Mouse (Mus musculus) layer of hippocampus, postnatal 36 days (tissue): ENCODE measurements at regions not wholly inside any gene's neighbourhood (a gene's known extent, or its start where the extent isn't known, plus 50 kb on each side); places are given as distances from the start of the nearest gene placed in this dataset.

ENCODE experiments used
- DNase-seq, 2 experiments: peaks; one replicate each; pipeline ENCODE4 v3.0.0; 2022

DNA sequence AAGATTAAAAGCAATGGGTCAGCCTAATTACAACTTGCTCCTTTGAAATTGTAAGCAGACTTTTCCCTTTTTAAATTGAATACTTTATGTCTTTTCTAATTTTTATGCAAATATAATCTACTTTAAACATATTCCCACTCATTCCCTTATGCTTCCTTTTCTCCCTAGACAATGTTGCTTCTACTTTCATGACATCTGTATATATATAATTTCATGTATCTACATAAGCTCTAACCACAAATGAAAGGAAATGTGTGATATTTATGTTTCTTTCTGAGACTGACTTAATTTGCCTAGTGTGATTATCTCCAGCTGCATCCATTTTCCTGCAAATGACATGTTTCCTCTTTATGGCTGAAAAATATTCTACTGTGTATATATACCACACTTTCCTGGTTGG, 77.9 kb upstream of the Nampt start:
- DNase-seq = no peak

DNA sequence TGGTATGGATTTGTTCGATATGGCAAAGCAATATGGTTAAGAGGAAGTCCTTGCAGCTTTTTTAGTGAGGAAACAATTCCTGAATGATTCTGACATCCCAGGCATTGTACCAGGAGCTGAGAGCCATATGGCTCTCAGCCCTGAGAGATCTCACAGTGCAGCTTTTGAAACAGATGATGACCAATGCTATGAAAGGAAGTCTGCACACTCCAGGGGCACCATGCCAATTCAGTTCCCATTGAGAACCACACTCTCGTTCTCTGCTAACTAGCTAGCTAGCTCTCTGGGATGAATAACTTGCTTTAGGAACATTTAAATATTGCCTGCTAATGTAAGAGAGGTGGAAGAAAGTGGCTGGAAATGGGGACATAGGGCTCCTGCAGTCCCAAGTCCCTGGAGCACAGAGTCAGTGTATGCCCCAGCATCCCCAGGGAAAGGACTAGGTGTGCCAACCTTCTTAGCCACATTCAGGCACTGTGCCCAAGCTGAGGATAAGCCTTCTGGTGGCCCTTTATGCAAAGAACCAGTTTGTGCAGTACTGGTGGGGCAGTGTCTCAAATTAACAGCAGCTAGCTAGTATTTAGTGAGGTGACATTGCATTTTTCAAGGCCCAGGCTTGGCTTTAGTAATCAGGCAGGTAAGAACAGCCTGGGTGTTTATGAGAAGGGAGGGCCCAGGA, 61.8 kb upstream of the Nampt start:
- DNase-seq = peak; percentile 54 to 56

DNA sequence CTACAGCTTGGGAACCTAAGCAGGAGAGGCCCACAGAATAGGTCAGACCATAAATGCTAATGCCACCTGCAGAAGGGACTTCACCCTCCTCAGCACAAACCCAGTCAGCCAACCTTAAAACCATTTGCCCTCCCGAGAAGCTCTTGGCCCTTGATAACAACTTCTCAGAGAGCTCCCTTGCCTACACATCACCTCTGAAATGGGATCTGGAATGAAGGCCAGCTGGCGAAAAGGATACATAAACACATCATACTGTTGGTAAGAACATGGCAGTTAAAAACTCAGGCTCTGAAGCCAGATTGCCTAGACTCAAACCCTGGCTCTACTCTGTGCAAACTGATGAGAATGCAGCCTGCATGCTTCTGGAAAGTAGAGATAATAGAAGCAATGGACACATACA, 61.2 kb upstream of the Nampt start:
- no peak for DNase-seq

DNA sequence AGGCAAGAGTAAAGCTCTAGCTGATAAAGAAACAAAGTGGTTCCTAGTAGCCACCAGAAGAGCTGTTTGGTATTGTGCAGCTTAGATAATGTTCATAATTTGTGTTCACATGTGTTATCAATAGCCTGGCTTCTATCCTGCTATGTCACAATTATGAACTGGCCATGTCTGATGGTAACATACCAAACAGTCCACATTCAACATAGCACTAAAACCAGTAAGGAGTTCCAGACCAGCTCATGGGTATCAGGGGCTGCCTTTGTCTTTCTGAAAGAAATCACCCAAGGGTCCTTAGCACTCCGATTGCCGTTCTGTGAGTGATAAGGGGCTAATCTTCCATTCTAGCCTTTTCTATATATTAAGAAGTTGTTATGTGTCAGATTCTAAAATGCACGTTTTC, 58.7 kb upstream of the Nampt start:
- DNase-seq = no peak

DNA sequence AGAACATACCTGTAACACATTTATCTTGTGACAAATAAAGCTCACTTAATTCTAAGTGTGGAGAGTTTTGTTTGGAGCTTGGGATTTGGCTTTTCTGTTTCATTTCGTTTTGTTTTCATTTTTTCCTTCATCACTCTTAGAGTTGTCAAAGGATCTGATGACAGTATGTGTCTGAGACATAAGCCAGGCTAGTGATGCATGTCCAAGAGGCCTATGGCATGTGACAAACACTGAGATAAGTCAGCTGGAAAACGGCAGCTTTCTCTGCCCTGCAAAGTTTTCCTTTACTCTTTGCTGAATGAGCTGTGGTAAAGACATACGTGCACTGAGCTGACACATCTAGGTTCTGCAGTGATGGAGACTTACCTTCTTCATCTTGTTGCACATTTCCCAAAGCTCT, 58.3 kb upstream of the Nampt start:
- DNase-seq = no peak

DNA sequence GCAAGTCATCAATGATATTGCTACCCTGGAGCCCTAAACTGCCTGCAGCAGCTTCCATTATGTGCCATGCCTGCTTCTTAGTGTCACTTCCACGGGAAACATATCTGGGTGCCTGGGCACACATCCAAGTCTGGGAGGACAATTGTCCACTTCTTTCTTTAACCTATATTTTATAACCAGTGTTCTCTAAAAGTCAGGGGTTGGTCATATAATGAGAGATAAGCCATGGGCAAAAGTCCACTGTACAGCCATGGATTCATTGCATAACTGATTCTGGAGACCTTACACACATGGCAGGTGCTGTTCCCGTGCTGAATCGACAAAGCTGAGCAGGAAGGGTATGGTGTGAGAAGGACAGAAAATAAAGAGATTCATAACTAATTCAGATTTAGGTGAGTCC, 55.1 kb upstream of the Nampt start:
- no peak for DNase-seq

DNA sequence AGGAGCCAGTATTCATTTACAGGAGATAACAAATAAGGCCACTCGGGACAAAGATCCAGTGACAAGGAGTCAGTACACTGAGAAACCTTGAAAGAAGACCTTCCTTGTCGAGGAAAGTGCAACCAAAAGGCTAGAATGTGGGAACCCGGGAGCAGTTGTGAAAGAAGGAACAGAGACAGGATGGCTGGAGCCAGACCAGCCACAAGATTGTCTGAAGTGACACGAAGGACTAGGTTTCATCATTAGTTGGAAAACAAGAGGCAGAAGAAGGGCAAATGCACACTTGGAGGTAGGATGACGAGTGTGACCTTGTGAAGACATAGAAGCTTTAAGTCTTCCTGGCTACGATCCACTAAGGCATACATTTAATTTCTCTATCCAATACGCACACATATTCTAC, 54.6 kb upstream of the Nampt start:
- no peak for DNase-seq

DNA sequence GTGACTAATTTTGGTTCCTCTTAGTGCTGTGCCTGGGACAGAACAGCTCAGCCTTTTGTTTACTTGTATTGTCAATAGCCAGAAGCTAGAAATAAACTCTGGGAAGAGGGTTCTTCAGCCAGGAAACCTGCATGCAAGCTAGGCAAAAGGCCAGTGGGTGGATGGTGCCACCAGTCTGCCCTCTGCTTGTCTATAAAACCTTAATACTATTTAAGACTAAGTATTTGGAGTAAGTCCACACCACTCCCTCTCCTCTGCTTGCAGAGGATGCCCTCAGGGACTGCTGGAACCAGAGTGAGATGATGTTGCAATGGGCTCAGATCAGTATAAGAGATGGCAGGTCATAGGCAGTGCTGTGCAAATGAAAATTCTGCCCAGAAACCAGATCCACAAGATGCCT, 53.5 kb upstream of the Nampt start:
- no peak for DNase-seq

DNA sequence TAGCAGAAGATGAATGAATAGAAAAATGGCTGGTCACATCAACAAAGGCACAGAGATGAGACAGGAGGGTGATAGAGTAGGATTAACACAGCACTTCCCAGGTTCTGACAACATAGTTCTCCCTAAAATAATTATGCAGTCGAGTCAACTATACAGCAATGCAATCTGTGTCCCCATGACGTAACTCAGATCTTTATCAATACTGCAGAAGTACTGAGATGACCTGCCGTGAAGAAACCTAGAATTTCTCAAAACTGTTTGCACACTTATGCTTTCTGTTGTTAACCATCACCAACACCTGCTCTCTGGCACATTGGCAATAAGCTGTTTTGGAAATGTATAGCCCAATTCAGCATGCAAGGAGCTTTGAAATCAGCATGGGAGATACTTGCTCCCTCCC, 52.8 kb upstream of the Nampt start:
- no peak for DNase-seq

DNA sequence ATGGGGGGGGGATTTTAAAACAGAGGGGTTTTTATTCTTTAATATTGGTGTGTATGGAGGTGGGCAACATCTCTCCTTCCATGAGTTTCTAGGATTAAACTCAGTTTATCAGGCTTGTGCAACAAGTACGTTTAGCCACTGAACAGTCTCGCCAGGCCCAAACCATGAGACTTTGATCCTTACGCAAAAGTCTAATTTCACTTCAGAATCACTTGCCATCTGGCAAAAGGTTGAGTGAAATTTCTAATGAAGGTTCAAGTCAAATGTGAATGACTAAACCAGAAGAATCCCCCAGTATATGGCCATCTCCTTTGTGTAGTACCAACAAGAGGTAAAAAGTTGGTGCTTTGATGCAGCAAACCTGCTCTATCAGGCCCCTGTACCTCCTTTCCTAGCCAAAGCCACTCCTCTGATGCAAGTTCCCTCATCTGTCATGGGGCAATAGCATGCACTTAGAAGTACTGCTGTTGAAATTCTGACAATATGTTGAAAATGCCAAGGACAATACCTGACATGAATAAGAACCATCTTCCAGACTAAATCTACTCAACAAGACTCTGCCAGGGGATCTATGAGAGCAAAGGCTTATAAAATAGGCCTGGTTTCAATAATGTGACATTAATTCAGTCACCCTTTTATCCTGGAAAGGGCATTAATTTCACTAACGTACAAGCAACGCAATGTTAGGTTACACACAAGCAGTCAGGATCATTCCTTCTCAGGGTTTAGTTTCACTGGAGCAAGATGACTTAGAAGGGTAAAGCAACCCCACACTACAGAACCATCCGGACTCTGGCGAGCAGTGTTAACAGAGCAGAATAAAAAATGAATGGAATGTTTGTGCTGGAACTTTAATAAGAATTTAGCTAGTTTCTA, 51.9 kb upstream of the Nampt start:
- no peak for DNase-seq

DNA sequence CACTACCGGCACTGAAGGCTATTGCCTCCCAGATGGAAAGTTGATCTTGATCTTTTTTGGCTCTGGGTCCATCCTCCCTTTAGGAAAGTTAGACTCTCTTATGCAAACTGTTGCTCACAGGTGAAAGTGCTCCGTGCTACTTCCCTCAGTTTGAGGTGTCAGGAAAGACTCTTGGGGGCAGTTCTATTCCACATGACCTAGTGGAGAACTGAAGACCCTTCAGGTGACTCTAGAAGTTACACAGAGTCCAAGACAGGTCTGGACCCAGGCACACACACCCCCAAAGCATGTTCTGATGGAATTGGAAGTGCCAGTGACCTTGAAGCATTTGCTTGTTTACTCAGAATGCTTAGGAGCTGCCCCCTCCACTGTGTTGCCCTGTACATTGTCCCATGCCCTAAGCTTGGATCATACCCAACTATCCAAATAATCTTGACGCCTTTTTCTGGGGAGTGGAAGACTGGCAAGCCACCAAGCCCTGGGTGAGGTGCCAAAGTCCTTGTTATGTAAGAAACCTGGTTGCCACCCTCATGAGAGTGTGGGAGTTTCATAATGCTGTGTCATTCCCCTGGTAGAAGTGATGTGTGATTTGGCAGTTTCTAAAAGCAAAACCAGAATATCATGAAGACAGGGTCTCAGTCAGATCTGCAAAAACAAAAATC, 51.1 kb upstream of the Nampt start:
- DNase-seq = peak; percentile 22 to 30

DNA sequence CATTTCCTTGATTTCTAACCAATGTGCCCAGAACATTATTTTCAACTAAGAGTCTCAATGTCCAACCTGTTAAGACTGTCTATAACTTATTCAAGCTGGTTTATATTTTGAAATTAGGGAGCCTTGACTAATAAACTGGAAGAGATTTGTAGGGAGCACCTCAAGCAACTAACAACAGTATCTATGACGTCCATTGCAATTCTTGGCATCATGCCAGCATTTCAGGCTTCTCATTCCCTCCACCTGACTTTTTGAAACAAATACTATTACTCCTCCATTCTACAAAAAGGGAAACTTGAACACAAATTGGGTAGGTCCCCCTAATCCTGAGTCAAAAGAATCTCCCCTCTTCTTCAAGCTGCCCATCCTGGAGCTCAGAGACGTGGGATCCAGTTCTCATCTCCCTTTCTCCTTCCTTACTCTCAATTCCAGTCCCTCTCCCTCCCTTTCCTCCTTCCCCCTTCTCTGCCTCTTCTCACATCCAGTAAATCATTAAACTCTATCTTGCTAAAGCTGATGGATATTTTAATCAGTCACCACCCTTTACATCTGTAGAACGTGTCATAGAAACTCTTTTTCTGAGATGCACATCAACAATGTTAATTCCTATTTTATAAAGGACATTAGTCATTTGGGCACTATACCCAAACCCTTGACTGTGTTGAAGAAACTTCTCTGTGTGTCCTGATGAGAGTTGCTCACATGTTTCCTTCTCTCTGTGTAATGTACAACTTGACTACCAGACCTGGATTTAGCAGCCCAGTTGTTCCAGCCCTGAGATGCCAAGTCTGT, 50.4 kb upstream of the Nampt start:
- DNase-seq = no peak
